Mouse (Mus musculus): ENCODE data around the gene Txn1. TPM values are rescaled to one million over a fixed set of nuclear protein-coding genes. Genes with fewer than 3 reads are reported as not detected.

Gene Txn1
- polyA plus RNA-seq, 1 experiment from 2014 or later, result 307 TPM

DNA sequence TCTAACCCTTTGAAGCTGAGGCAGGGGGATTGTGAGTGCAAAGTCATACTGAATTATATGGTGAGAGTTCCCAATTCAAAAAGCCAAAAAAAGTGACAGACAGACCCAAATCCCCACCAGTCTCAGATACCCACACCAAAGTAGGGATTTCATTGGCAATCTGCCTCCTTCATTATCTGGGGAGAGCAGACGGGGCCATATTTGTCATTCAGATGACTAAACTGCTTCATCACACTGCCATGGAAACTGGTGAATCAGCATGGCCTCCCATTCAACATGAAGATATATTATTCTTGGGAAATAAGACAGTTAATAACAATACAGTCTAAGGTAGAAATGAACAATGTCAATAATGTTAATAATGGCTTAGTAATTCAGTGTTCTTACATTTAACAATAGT is 7.9 kb upstream of the Txn1 start:
- Histone ChIP-seq H3K9ac (ENCODE audit: low read depth, low read length) (no peak overlapping the region), H3K4me2 (ENCODE audit: low read length) (no peak overlapping the region), H3K27me3 (ENCODE audit: control insufficient read depth, insufficient read depth, low read depth, low read length) (no peaks in the 10 kb centered on the region), H3K27ac (ENCODE audit: low read length) (no peak overlapping the region), H3K9me3 (replicated peaks; ENCODE audit: control insufficient read depth, low read length, poor library complexity, severe bottlenecking) (no peaks in the 10 kb centered on the region), H3K36me3 (ENCODE audit: control insufficient read depth, insufficient read depth, low read length) (no peaks in the 10 kb centered on the region), H3K4me1 (ENCODE audit: control insufficient read depth, insufficient read depth, low read length) (no peaks in the 10 kb centered on the region), H3K4me3 (ENCODE audit: low read depth, low read length) (no peak overlapping the region)
- 27% methylated on average over 1 of the region's 1 CpGs for whole genome bisulfite sequencing
- no peak for ATAC-seq

DNA sequence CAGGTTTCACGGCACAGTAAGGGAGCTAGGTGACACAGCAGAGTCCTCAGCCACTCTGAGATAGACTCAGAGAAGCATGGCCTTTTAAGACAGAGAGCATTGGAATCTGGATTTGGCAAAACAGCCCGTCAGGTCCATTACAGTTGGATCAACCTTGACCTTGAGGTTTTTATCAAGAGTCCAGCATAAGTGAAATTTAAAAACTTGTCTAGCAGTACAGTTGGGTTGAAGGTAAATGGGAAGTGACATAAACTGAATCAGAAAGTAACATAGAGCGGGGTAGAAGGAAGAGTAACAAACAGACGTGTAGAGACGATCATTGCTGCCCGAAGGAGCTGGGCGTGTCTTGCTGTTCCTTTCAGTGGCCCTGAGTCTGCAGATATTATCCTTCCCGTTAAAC is 2.8 kb upstream of the Txn1 start:
- WGBS, result 91% methylated on average over 8 of the region's 8 CpGs
- ATAC-seq, result no peak
- no peak overlapping the region for H3K4me2 ChIP-seq (ENCODE audit: low read length)
- peaks cover 18% of the 10 kb centered on the region for H3K4me1 ChIP-seq (ENCODE audit: control insufficient read depth, insufficient read depth, low read length)
- H3K4me3 ChIP-seq (ENCODE audit: low read depth, low read length), result no peak overlapping the region
- no peaks in the 10 kb centered on the region for H3K36me3 ChIP-seq (ENCODE audit: control insufficient read depth, insufficient read depth, low read length)
- no peaks in the 10 kb centered on the region for H3K27me3 ChIP-seq (ENCODE audit: control insufficient read depth, insufficient read depth, low read depth, low read length)
- H3K9ac ChIP-seq (ENCODE audit: low read depth, low read length), result no peak overlapping the region
- H3K27ac ChIP-seq (ENCODE audit: low read length), result no peak overlapping the region
- no peaks in the 10 kb centered on the region for H3K9me3 ChIP-seq (replicated peaks; ENCODE audit: control insufficient read depth, low read length, poor library complexity, severe bottlenecking)

DNA sequence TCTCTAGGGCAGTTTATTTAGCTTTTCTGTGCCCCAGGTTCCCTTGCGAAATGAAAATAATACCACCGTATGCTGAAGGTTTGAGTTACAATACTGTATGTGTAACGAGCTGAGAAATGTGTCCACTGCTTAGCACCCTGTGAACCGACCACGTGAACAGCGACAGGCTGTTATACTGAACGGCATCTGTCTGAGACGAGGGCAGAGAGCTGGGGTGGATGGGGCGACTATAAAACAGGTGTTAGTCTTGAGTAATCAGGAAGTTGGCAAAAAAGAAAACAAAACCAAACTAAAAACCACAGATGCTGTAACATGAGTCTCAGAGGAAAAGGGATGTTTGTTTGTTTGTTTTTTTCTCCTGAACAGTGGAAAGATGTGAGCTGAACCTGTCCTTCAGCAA is 1.9 kb upstream of the Txn1 start:
- Histone ChIP-seq H3K36me3 (ENCODE audit: control insufficient read depth, insufficient read depth, low read length) (no peaks in the 10 kb centered on the region), H3K9me3 (replicated peaks; ENCODE audit: control insufficient read depth, low read length, poor library complexity, severe bottlenecking) (no peaks in the 10 kb centered on the region), H3K4me1 (ENCODE audit: control insufficient read depth, insufficient read depth, low read length) (peaks cover 25% of the 10 kb centered on the region), H3K27me3 (ENCODE audit: control insufficient read depth, insufficient read depth, low read depth, low read length) (no peaks in the 10 kb centered on the region), H3K27ac (ENCODE audit: low read length) (no peak overlapping the region), H3K4me2 (ENCODE audit: low read length) (no peak overlapping the region), H3K4me3 (ENCODE audit: low read depth, low read length) (no peak overlapping the region), H3K9ac (ENCODE audit: low read depth, low read length) (no peak overlapping the region)
- ATAC-seq, result no peak
- WGBS, result 84% methylated on average over 9 of the region's 9 CpGs

DNA sequence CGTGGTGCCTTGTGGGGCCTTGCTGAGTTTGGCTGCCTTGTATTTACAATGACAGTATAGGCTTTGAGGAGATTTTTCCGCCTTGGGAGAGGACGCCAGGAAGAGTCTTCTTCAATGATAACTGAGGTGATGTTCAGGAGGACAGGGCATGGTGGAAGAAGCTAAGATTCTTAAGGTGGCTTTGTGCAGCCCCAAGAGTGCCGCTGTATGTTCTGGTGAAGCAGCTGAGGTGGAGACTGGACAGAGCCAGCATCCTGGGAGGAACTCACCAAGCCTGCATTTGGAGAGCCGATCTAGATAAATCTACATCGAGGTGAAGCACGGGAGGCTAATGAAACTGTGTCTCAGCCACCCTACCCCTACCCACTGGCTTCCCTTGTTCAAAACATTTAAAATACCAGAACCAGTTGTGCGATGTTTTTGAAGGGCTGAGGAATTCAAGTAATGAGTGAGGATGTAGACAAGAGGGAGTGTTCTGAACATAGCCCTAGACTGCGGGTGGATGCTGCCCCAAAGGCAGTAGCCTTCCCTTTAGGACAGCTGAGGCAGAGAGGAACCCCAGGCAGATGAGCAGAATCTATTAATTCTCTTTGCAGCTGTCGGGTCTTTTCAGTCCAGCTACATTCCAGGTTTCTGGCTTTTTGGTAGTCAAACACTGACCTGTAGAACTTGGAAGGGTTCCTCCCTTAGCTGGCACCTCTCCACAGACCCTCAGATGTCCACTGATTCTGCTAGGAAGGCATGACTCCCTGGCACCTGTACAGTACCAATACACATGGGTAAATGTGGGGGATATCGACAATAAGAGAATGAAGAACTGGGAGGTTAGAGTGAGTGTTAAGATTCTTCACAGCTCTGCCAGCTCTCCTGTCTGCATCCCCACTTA is 1.2 kb upstream of the Txn1 start:
- no peaks in the 10 kb centered on the region for H3K9me3 ChIP-seq (replicated peaks; ENCODE audit: control insufficient read depth, low read length, poor library complexity, severe bottlenecking)
- peak overlapping the region; percentile 86 for H3K4me3 ChIP-seq (ENCODE audit: low read depth, low read length)
- H3K4me2 ChIP-seq (ENCODE audit: low read length), result peak overlapping the region; percentile 69
- no peak for ATAC-seq
- H3K27ac ChIP-seq (ENCODE audit: low read length), result peak overlapping the region; percentile 89; the same call in 1 of the 2 replicates
- 55% methylated on average over 11 of the region's 11 CpGs for WGBS
- peak overlapping the region; percentile 94 for H3K9ac ChIP-seq (ENCODE audit: low read depth, low read length)
- no peaks in the 10 kb centered on the region for H3K36me3 ChIP-seq (ENCODE audit: control insufficient read depth, insufficient read depth, low read length)
- no peaks in the 10 kb centered on the region for H3K27me3 ChIP-seq (ENCODE audit: control insufficient read depth, insufficient read depth, low read depth, low read length)
- peaks cover 25% of the 10 kb centered on the region for H3K4me1 ChIP-seq (ENCODE audit: control insufficient read depth, insufficient read depth, low read length)

DNA sequence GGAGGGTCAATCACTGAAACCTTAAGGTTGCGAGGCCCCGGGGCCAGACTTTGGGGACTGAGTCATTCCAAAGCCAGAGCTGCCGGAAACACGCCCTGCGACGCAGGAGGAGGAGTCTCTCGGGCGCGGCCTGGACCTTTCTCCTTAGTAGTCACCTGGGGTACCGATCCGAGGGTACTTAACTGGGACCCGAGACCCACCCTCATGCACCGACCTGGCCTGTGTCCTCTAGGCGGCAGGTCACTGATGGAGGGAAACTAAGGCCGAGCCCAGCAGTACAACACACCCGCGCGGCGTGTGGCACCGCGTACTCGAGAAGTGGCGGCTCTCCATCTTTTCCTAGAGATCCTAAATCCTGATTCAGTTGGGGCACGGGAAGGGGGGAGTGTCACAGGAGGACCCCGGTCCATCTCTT is 660 bp downstream of the Txn1 start:
- peak overlapping the region; percentile 86 for H3K4me3 ChIP-seq (ENCODE audit: low read depth, low read length)
- peaks cover 25% of the 10 kb centered on the region for H3K4me1 ChIP-seq (ENCODE audit: control insufficient read depth, insufficient read depth, low read length)
- peak overlapping the region; percentile 89 for H3K27ac ChIP-seq (ENCODE audit: low read length)
- no peaks in the 10 kb centered on the region for H3K27me3 ChIP-seq (ENCODE audit: control insufficient read depth, insufficient read depth, low read depth, low read length)
- peak overlapping the region; percentile 69 for H3K4me2 ChIP-seq (ENCODE audit: low read length)
- H3K36me3 ChIP-seq (ENCODE audit: control insufficient read depth, insufficient read depth, low read length), result peaks cover 10% of the 10 kb centered on the region
- under 1% methylated on average over 25 of the region's 25 CpGs for WGBS
- no peaks in the 10 kb centered on the region for H3K9me3 ChIP-seq (replicated peaks; ENCODE audit: control insufficient read depth, low read length, poor library complexity, severe bottlenecking)
- H3K9ac ChIP-seq (ENCODE audit: low read depth, low read length), result peak overlapping the region; percentile 94
- peak; percentile 62 for ATAC-seq

DNA sequence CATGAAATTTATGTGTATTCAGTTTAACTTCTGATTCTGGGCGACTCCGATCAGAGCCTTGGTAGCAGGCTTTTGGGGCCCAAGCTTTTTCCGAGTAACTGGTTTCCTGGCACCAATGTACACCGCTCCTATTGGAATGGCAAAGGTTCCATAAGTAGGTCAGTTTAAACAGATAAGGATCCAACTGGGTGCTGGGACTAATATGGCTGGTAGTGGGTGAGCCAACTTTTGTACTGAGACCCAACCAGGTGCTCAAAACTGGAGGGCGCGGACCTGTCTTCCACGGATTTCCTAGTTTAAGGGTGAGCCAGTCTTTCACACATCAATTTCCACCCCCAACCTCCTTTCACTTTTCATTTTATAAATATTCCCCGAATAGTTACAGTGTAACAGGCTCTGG is 1.2 kb downstream of the Txn1 start:
- peak overlapping the region; percentile 86 for H3K4me3 ChIP-seq (ENCODE audit: low read depth, low read length)
- no peak for ATAC-seq
- no peaks in the 10 kb centered on the region for H3K9me3 ChIP-seq (replicated peaks; ENCODE audit: control insufficient read depth, low read length, poor library complexity, severe bottlenecking)
- no peak overlapping the region; the same call in 1 of the 2 replicates for H3K9ac ChIP-seq (ENCODE audit: low read depth, low read length)
- H3K27me3 ChIP-seq (ENCODE audit: control insufficient read depth, insufficient read depth, low read depth, low read length), result no peaks in the 10 kb centered on the region
- 77% methylated on average over 8 of the region's 8 CpGs for WGBS
- peak overlapping the region; percentile 89; the same call in 1 of the 2 replicates for H3K27ac ChIP-seq (ENCODE audit: low read length)
- H3K36me3 ChIP-seq (ENCODE audit: control insufficient read depth, insufficient read depth, low read length), result peaks cover 15% of the 10 kb centered on the region
- peaks cover 25% of the 10 kb centered on the region for H3K4me1 ChIP-seq (ENCODE audit: control insufficient read depth, insufficient read depth, low read length)
- H3K4me2 ChIP-seq (ENCODE audit: low read length), result peak overlapping the region; percentile 69

DNA sequence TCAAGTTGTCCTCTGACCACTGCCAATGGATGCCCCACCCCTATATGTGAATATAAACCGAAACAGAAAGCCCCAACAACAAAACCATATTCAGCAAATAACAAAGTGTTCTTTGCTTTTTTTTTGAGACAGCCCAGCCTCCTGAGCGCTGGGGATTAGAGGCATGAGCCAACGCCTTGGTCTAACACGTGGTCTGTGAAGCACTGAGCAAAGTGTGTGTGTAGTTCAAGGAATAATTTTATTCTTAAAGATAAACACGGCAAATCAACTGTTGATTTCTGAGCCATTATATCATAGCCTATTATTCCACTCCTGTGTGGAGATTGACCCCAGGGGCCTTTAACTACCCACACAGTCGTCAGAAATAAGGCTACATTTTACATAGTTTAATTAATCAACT is 1.6 kb downstream of the Txn1 start:
- no peak overlapping the region for H3K27ac ChIP-seq (ENCODE audit: low read length)
- ATAC-seq, result no peak
- peaks cover 19% of the 10 kb centered on the region for H3K36me3 ChIP-seq (ENCODE audit: control insufficient read depth, insufficient read depth, low read length)
- H3K4me3 ChIP-seq (ENCODE audit: low read depth, low read length), result peak overlapping the region; percentile 86
- H3K4me2 ChIP-seq (ENCODE audit: low read length), result peak overlapping the region; percentile 69
- H3K27me3 ChIP-seq (ENCODE audit: control insufficient read depth, insufficient read depth, low read depth, low read length), result no peaks in the 10 kb centered on the region
- no peaks in the 10 kb centered on the region for H3K9me3 ChIP-seq (replicated peaks; ENCODE audit: control insufficient read depth, low read length, poor library complexity, severe bottlenecking)
- 68% methylated on average over 6 of the region's 6 CpGs for WGBS
- H3K9ac ChIP-seq (ENCODE audit: low read depth, low read length), result no peak overlapping the region
- H3K4me1 ChIP-seq (ENCODE audit: control insufficient read depth, insufficient read depth, low read length), result peaks cover 25% of the 10 kb centered on the region

DNA sequence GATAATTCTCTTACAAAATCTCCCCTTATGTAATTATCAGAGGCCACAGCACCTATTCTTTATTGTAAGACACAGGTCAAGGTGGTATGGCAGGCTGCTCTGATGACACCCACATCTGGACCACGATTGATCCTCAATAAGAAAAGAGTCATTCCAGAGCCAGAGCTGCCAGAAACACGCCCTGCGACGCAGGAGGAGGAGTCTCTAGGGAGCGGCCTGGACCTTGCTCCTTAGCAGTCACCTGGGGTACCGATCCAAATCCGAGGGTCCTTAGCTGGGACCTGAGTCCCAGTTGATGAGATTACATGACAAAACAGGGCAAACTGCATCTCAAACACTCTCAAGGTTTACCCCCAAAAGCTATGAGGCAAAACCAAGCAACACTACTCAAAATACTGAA is 2.4 kb downstream of the Txn1 start:
- H3K36me3 ChIP-seq (ENCODE audit: control insufficient read depth, insufficient read depth, low read length), result peaks cover 22% of the 10 kb centered on the region
- no peak overlapping the region for H3K27ac ChIP-seq (ENCODE audit: low read length)
- no peaks in the 10 kb centered on the region for H3K27me3 ChIP-seq (ENCODE audit: control insufficient read depth, insufficient read depth, low read depth, low read length)
- 91% methylated on average over 7 of the region's 7 CpGs for WGBS
- no peak overlapping the region for H3K4me3 ChIP-seq (ENCODE audit: low read depth, low read length)
- H3K9ac ChIP-seq (ENCODE audit: low read depth, low read length), result no peak overlapping the region
- no peak for ATAC-seq
- no peaks in the 10 kb centered on the region for H3K9me3 ChIP-seq (replicated peaks; ENCODE audit: control insufficient read depth, low read length, poor library complexity, severe bottlenecking)
- H3K4me2 ChIP-seq (ENCODE audit: low read length), result peak overlapping the region; percentile 69; the same call in 1 of the 2 replicates
- peaks cover 25% of the 10 kb centered on the region for H3K4me1 ChIP-seq (ENCODE audit: control insufficient read depth, insufficient read depth, low read length)

DNA sequence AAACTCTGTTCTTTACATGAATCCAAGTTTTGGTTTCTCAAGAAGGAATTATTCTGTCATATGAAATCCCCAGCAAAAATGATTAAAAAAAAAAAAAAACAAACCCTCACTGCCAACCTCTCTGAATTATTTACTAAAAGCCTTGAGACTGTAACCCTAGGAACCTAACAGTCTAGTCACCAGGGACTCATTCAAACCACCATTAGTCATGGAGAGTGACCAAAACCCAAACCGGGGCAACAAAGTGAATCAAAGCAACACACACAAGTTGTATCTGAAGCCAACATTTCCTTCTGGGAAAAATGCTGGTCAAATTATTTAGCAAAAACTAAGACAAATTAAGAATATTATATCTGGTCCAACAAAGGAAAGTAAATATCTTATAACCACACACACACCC is 3.3 kb downstream of the Txn1 start:
- Histone ChIP-seq H3K36me3 (ENCODE audit: control insufficient read depth, insufficient read depth, low read length) (peaks cover 29% of the 10 kb centered on the region), H3K27ac (ENCODE audit: low read length) (no peak overlapping the region), H3K4me1 (ENCODE audit: control insufficient read depth, insufficient read depth, low read length) (peaks cover 25% of the 10 kb centered on the region), H3K4me3 (ENCODE audit: low read depth, low read length) (no peak overlapping the region), H3K4me2 (ENCODE audit: low read length) (no peak overlapping the region), H3K9me3 (replicated peaks; ENCODE audit: control insufficient read depth, low read length, poor library complexity, severe bottlenecking) (no peaks in the 10 kb centered on the region), H3K27me3 (ENCODE audit: control insufficient read depth, insufficient read depth, low read depth, low read length) (no peaks in the 10 kb centered on the region), H3K9ac (ENCODE audit: low read depth, low read length) (no peak overlapping the region)
- 72% methylated on average over 1 of the region's 1 CpGs for WGBS
- no peak for ATAC-seq

Data from midbrain, embryonic 16.5 days (tissue).